Mouse (Mus musculus) midbrain, postnatal 0 days (tissue): Measurements from ENCODE around the gene Hspa1a. TPM values are rescaled to one million over a fixed set of nuclear protein-coding genes. Genes with fewer than 3 reads are reported as not detected.

Source experiments
- ATAC-seq: fragments of 200-750 bp; cut with Nextera tagmentation; 2 replicates; pipeline ENCODE4 v1.8.0; 2017; ENCODE audit warnings: moderate number of reproducible peaks, mild to moderate bottlenecking, moderate TSS enrichment, moderate library complexity; ENCODE audit not compliant: low FRiP score
- DNase-seq: peaks from one replicate; pipeline ENCODE4 v3.0.0-alpha.2; 2015; ENCODE audit warnings: low spot score
- H3K27ac ChIP-seq: fragments of 300-500 bp; sonication (generic); 2 replicates; pipeline ENCODE4 v1.5.1; 2014; ENCODE audit warnings: low read depth, mild to moderate bottlenecking, low read length, mixed read lengths
- H3K27me3 ChIP-seq: fragments of 300-500 bp; sonication (generic); 2 replicates; pipeline ENCODE4 v1.6.1; 2014; ENCODE audit warnings: low read length, control low read depth, mixed read lengths; ENCODE audit not compliant: insufficient read depth
- H3K36me3 ChIP-seq: fragments of 300-500 bp; sonication (generic); 2 replicates; pipeline ENCODE4 v1.6.1; 2014; ENCODE audit warnings: low read length, control low read depth, mixed read lengths; ENCODE audit not compliant: insufficient read depth
- H3K4me1 ChIP-seq: fragments of 300-500 bp; sonication (generic); 2 replicates; pipeline ENCODE4 v1.6.1; 2014; ENCODE audit warnings: mild to moderate bottlenecking, control low read depth, antibody characterized with exemption, low read length, mixed read lengths; ENCODE audit not compliant: insufficient read depth
- H3K4me2 ChIP-seq: fragments of 300-500 bp; sonication (generic); 2 replicates; pipeline ENCODE4 v1.6.1; 2014; ENCODE audit warnings: low read depth, mild to moderate bottlenecking, low read length, mixed read lengths; ENCODE audit not compliant: poor library complexity, severe bottlenecking
- H3K4me3 ChIP-seq: fragments of 300-500 bp; sonication (generic); 2 replicates; pipeline ENCODE4 v1.5.1; 2014; ENCODE audit warnings: low read depth, mild to moderate bottlenecking, low read length, moderate library complexity
- H3K9ac ChIP-seq: fragments of 300-500 bp; sonication (generic); replicated peaks from 2 replicates; pipeline ENCODE4 v1.6.1; 2014; ENCODE audit warnings: mild to moderate bottlenecking, low read length, moderate library complexity, mixed read lengths; ENCODE audit not compliant: poor library complexity, severe bottlenecking
- H3K9me3 ChIP-seq: fragments of 300-500 bp; sonication (generic); 2 replicates; pipeline ENCODE4 v1.6.1; 2016; ENCODE audit warnings: low read length, control low read depth
- CTCF ChIP-seq: IDR thresholded peaks from 2 replicates; pipeline ENCODE4 v1.5.1; 2016; ENCODE audit warnings: antibody characterized with exemption, mild to moderate bottlenecking
- WGBS: fragments of 180-500 bp; shearing (Covaris S2); extraction: QIAGEN DNeasy Blood & Tissue Kit; methylation state at CpG from one replicate; pipeline ENCODE4 v1.1.7; 2014; 5-methylcytosine and 5-hydroxymethylcytosine counted together
- polyA plus RNA-seq: library from polyadenylated mRNA; unstranded; fragments of >200 nt; fragmentation: Nextera tagmentation; extraction: Ambion mirVana; gene quantifications from 2 replicates; pipeline ENCODE4 v1.2.1, GENCODE M21; 2015
- total RNA-seq: library from RNA; depleted of rRNA; stranded (reverse); fragments of >200 nt; gene quantifications from 2 replicates; pipeline ENCODE4 v1.2.3, GENCODE M21; 2014

Hspa1a gene
- total and polyA plus RNA-seq, 2 experiments from 2014 or later = 19.8 to 34.9 TPM

DNA sequence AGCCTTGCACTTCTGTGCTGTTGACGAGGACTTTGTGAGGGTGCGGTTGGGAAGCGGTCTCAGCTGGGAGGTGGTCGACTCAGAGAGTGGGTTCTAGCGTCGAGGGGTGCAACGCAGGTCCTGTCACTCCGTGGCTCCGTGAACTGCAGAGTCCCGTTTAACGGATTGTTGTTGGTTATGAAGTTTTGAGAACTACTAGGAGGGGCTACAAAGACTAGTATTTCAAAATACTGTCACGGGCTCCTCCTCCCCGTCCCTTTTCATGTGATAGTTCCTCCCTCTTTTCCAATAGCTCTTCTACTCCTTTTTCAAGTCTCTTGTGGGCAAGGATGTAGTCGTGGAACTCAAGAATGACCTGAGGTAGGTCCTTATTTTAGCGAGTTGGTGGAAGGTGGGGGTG lies 10.4 kb upstream of the Hspa1a start:
- H3K27ac ChIP-seq = peak overlapping the region; percentile 94; the same call in 1 of the 2 replicates
- WGBS = 1% methylated on average over 15 of the region's 15 CpGs
- TF ChIP-seq CTCF = no peak
- DNase-seq (no peak), ATAC-seq (no peak; the same call in 1 of the 2 replicates)
- H3K4me1 ChIP-seq = no peaks in the 10 kb centered on the region; the same call in 1 of the 2 replicates
- H3K9ac ChIP-seq = peak overlapping the region; percentile 84
- peak overlapping the region; percentile 81 for H3K4me3 ChIP-seq
- H3K9me3 ChIP-seq = no peaks in the 10 kb centered on the region
- peaks cover 7% of the 10 kb centered on the region for H3K36me3 ChIP-seq
- peak overlapping the region; percentile 99 for H3K4me2 ChIP-seq
- no peaks in the 10 kb centered on the region for H3K27me3 ChIP-seq

DNA sequence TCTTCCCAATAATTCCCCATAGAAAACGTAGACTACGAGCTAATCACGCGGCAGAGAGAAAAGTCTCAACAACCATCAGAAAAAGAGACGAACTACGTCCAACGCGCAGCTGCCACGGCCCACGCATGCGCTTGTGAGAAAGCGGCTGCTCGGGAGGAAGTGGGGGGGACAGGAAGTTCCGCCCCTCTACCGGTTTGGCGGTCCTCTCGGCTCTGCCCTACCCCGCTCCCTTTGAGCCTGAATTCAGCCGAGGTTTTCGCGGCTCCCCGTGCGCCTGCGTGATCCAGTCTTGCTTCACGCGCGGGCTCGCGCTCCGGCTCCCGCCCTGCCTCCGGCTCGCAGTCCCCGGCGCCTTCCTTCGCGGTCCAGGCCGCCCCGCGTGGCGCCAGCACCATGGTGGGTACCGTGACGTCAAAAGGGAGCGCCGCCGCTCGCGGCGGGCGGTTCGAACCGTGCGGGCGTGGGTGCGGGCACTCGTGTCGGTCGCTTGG lies 9.8 kb upstream of the Hspa1a start, which contains the start of gene Lsm2:
TSS of gene Lsm2 (plus strand) at position 173 of the 491 bp plus-strand sequence.
- Histone ChIP-seq H3K4me3 (peak within 1 kb of the TSS; percentile 81), H3K27me3 (no peaks in the 10 kb centered on the region), H3K27ac (peak within 1 kb of the TSS; percentile 94), H3K36me3 (peaks cover 7% of the 10 kb centered on the region), H3K9me3 (no peaks in the 10 kb centered on the region), H3K4me1 (no peaks in the 10 kb centered on the region; the same call in 1 of the 2 replicates), H3K9ac (peak within 1 kb of the TSS; percentile 84), H3K4me2 (peak within 1 kb of the TSS; percentile 99)
- DNase-seq (peak; percentile 95), ATAC-seq (peak; percentile 95)
- peak; percentile 14 for TF ChIP-seq CTCF
- under 1% methylated on average over 56 of the region's 58 CpGs for WGBS

DNA sequence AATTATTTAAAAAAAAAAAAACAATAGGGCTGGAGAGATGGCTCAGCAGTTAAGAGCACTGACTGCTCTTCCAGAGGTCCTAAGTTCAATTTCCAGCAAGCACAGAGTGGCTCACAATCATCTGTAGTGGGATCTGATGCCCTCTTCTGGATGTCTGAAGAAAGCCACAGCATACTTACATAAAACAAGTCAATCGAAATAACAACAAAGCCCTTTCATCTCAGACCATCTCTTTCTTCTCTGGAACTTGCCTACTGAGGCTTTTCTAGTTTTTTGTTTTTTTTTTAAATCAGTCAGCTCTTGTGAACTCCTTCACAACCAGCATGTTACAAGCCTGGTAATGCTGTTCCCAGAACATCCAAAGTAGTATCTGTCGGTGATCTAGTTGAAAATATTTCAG lies 8.7 kb upstream of the Hspa1a start:
- H3K27me3 ChIP-seq = no peaks in the 10 kb centered on the region
- H3K4me1 ChIP-seq = no peaks in the 10 kb centered on the region; the same call in 1 of the 2 replicates
- peak; percentile 74 for TF ChIP-seq CTCF
- H3K36me3 ChIP-seq = peaks cover under 1% of the 10 kb centered on the region
- DNase-seq = peak; percentile 65
- peak overlapping the region; percentile 20; the same call in 1 of the 2 replicates for H3K9ac ChIP-seq
- H3K4me2 ChIP-seq = peak overlapping the region; percentile 99
- WGBS = 18% methylated on average over 2 of the region's 2 CpGs
- H3K27ac ChIP-seq = no peak overlapping the region
- no peaks in the 10 kb centered on the region for H3K9me3 ChIP-seq
- peak overlapping the region; percentile 81 for H3K4me3 ChIP-seq
- no peak for ATAC-seq

DNA sequence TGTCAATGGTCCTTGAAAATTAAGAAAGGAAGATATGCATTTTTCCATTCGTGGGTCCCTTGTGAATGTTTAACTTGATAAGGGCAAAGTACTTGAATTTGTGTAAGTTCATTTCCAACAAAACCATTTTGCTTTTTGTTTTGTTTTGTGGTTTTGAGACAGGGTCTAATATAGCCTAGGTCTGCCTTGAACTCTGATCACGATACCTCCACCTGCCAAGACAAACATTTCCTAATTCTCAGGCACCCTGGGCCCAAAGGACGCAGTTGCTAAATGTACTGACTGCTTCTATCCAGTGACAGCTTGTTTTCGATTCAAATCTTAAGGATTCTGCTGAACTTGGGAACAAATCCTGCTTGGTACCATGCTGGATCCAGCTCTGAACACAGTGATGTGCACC lies 7.7 kb upstream of the Hspa1a start:
- ATAC-seq = no peak
- H3K36me3 ChIP-seq = no peaks in the 10 kb centered on the region
- H3K9me3 ChIP-seq = no peaks in the 10 kb centered on the region
- H3K4me3 ChIP-seq = no peak overlapping the region
- H3K4me2 ChIP-seq = no peak overlapping the region
- no peak overlapping the region for H3K9ac ChIP-seq
- no peaks in the 10 kb centered on the region for H3K27me3 ChIP-seq
- WGBS = 94% methylated on average over 4 of the region's 4 CpGs
- H3K4me1 ChIP-seq = no peaks in the 10 kb centered on the region; the same call in 1 of the 2 replicates
- TF ChIP-seq CTCF = no peak
- no peak overlapping the region for H3K27ac ChIP-seq
- no peak for DNase-seq

DNA sequence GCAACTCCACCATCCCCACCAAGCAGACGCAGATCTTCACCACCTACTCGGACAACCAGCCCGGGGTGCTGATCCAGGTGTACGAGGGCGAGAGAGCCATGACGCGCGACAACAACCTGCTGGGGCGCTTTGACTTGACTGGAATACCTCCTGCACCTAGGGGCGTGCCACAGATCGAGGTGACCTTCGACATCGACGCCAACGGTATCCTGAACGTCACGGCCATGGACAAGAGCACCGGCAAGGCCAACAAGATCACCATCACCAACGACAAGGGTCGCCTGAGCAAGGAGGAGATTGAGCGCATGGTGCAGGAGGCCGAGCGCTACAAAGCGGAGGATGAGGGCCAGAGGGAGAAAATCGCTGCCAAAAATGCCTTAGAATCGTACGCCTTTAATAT lies 6.3 kb upstream of the Hspa1a start:
- Histone ChIP-seq H3K4me1 (no peaks in the 10 kb centered on the region; the same call in 1 of the 2 replicates), H3K4me2 (no peak overlapping the region), H3K27me3 (no peaks in the 10 kb centered on the region), H3K4me3 (no peak overlapping the region), H3K9ac (no peak overlapping the region), H3K36me3 (no peaks in the 10 kb centered on the region), H3K27ac (no peak overlapping the region), H3K9me3 (no peaks in the 10 kb centered on the region)
- ATAC-seq (no peak), DNase-seq (no peak)
- no peak for TF ChIP-seq CTCF
- 90% methylated on average over 27 of the region's 27 CpGs for WGBS

DNA sequence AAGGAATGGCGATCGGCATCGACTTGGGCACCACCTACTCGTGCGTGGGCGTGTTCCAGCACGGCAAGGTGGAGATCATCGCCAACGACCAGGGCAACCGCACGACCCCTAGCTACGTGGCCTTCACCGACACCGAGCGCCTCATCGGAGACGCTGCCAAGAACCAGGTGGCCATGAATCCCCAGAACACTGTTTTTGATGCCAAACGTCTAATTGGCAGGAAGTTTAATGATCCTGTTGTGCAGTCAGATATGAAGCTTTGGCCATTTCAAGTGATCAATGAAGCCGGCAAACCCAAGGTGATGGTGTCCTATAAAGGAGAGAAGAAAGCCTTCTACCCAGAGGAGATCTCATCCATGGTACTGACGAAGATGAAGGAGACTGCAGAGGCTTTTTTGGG lies 5.0 kb upstream of the Hspa1a start:
- no peak overlapping the region for H3K4me2 ChIP-seq
- H3K9ac ChIP-seq = no peak overlapping the region
- H3K9me3 ChIP-seq = no peaks in the 10 kb centered on the region
- peaks cover 4% of the 10 kb centered on the region; the same call in 1 of the 2 replicates for H3K4me1 ChIP-seq
- no peak for TF ChIP-seq CTCF
- 96% methylated on average over 20 of the region's 20 CpGs for WGBS
- no peaks in the 10 kb centered on the region for H3K27me3 ChIP-seq
- H3K4me3 ChIP-seq = no peak overlapping the region
- ATAC-seq (no peak), DNase-seq (no peak)
- H3K36me3 ChIP-seq = no peaks in the 10 kb centered on the region
- H3K27ac ChIP-seq = no peak overlapping the region
